Mouse (Mus musculus): ENCODE measurements around the gene Slc24a2. TPM values are rescaled to one million over a fixed set of nuclear protein-coding genes. Genes with fewer than 3 reads are reported as not detected.

Slc24a2 gene
- polyA plus RNA-seq (2016; fragmentation: Nextera tagmentation; extraction: Ambion mirVana): 1.7 and 1.9 TPM in 2 replicates

- no peaks in the 10 kb centered on the region for H3K36me3 ChIP-seq
- peak within 1 kb of the TSS; percentile 90 for H3K4me2 ChIP-seq (replicated peaks)
- H3K4me1 ChIP-seq: peaks cover 15% of the 10 kb centered on the region
- H3K27me3 ChIP-seq: peaks cover 19% of the 10 kb centered on the region; the same call in 1 of the 2 replicates
- ATAC-seq (ENCODE audit: low FRiP score, low read depth): peak; percentile 95
- H3K27ac ChIP-seq (replicated peaks): peak within 1 kb of the TSS; percentile 50
- peak within 1 kb of the TSS; percentile 57 for H3K4me3 ChIP-seq
- peak within 1 kb of the TSS; percentile 59 for H3K9ac ChIP-seq (replicated peaks)
- H3K9me3 ChIP-seq: no peaks in the 10 kb centered on the region
- WGBS: under 1% methylated on average over 47 of the region's 62 CpGs
Observed at GRCm38 (mm10) chr4:87229960-87230551, at the start of gene Slc24a2. Gene Slc24a2, minus strand, starts transcription at chr4:87230477.

DNA sequence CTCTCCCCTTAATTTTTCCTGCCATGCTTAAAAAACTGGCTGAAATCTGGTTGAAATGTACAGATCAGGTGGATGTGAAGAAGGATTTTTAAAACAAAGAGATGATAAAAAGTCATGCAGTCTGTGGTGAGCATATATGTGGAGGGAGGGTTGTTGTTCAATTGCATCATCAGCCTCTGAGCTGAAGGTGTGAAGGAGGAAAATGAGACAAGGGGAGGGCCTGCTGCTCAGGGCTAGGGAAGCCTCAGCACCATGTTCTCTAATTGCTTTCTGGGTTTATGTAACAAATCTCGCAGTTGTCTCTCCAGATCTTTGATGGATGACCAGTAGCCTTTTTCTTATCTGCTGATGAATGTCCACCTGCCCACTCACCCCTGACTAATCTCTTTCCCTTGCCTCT, 44.5 kb upstream of the Slc24a2 start:
- Histone ChIP-seq H3K4me3 (no peak overlapping the region), H3K9me3 (no peaks in the 10 kb centered on the region), H3K9ac (replicated peaks) (no peak overlapping the region), H3K27ac (replicated peaks) (no peak overlapping the region), H3K4me1 (no peaks in the 10 kb centered on the region), H3K4me2 (replicated peaks) (no peak overlapping the region), H3K27me3 (no peaks in the 10 kb centered on the region), H3K36me3 (no peaks in the 10 kb centered on the region)
- WGBS: 7% methylated on average over 1 of the region's 1 CpGs
- no peak for ATAC-seq (ENCODE audit: low FRiP score, low read depth)

DNA sequence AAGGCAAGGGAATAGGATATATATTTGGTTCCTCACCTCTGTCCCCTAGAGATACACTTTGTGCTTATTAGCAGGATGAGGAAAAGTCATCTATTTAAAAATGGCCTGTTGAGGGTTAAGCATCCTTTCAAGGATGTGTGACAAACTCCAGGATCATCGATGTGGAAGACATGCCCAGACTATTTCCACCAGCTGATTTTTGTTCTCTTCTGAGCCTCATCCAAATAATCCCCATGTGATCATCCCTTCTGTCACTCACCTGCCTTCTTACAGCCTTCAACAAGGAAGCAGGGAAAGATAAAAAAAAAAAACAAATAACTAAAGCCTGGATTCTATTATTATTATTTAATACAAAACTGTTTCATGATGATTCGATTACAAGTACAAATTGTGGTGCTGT, 44.0 kb upstream of the Slc24a2 start:
- 74% methylated on average over 2 of the region's 2 CpGs for WGBS
- no peak overlapping the region for H3K4me2 ChIP-seq (replicated peaks)
- ATAC-seq (ENCODE audit: low FRiP score, low read depth): no peak
- no peaks in the 10 kb centered on the region for H3K27me3 ChIP-seq
- H3K9ac ChIP-seq (replicated peaks): no peak overlapping the region
- no peak overlapping the region for H3K4me3 ChIP-seq
- no peaks in the 10 kb centered on the region for H3K4me1 ChIP-seq
- H3K9me3 ChIP-seq: no peaks in the 10 kb centered on the region
- H3K27ac ChIP-seq (replicated peaks): no peak overlapping the region
- no peaks in the 10 kb centered on the region for H3K36me3 ChIP-seq

DNA sequence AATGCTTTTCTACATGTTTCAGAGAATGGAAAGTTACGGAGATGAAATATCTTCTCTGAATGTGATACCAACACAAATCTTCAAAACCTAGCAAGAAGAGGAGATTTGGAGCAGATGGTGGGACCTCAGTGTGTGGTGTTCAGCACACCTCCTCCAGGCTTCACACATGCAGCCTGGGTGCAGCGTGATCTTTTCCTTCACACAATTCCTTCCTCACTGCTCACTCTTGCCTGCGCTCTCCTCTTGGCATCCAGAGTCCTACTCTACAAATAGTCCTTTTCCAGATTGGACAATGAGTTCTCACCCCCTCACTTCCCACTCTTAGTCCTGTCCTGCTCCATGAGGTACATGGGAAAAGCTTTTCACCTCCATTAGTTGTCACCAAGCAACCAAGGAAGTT, 43.2 kb upstream of the Slc24a2 start:
- WGBS: 94% methylated on average over 3 of the region's 3 CpGs
- Histone ChIP-seq H3K4me3 (no peak overlapping the region), H3K9ac (replicated peaks) (no peak overlapping the region), H3K27me3 (no peaks in the 10 kb centered on the region), H3K9me3 (no peaks in the 10 kb centered on the region), H3K4me2 (replicated peaks) (no peak overlapping the region), H3K36me3 (no peaks in the 10 kb centered on the region), H3K27ac (replicated peaks) (no peak overlapping the region), H3K4me1 (no peaks in the 10 kb centered on the region)
- no peak for ATAC-seq (ENCODE audit: low FRiP score, low read depth)

- 14% methylated on average over 14 of the region's 14 CpGs for WGBS
- Histone ChIP-seq H3K36me3 (no peaks in the 10 kb centered on the region), H3K27me3 (peaks cover 19% of the 10 kb centered on the region; the same call in 1 of the 2 replicates), H3K4me3 (peak overlapping the region; percentile 57), H3K4me1 (peaks cover 15% of the 10 kb centered on the region), H3K4me2 (replicated peaks) (peak overlapping the region; percentile 90), H3K9ac (replicated peaks) (peak overlapping the region; percentile 59), H3K27ac (replicated peaks) (peak overlapping the region; percentile 50; the same call in 1 of the 2 replicates), H3K9me3 (no peaks in the 10 kb centered on the region)
- peak; percentile 67 for ATAC-seq (ENCODE audit: low FRiP score, low read depth)
Observed at GRCm38 (mm10) chr4:87229224-87229959, 885 bp downstream of the Slc24a2 start.

DNA sequence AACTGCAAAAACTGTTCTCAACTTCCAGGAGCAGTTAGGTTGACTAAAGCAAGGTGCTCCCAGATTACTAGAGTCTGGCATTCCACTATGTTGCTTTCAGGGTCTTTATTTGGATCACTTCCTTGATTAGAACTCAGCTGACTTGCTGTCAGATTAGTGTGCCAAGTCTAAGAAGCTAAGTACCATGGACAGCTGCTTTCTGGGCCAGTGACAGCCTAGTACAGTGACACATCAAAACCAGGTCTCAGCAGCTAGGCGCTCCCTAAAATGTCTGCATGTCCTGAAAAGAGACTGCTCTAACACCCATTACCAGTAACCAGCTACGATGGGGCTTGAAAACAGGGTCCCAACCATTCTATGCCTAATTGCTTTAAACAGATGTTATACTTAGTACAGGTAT, 8.7 kb downstream of the Slc24a2 start:
- no peak overlapping the region for H3K9ac ChIP-seq (replicated peaks)
- no peak overlapping the region for H3K27ac ChIP-seq (replicated peaks)
- peaks cover 5% of the 10 kb centered on the region; the same call in 1 of the 2 replicates for H3K4me1 ChIP-seq
- no peaks in the 10 kb centered on the region for H3K27me3 ChIP-seq
- ATAC-seq (ENCODE audit: low FRiP score, low read depth): 0 out of 2 replicates have a peak, but pooled peaks have one; percentile 49
- H3K4me3 ChIP-seq: no peak overlapping the region
- WGBS: 61% methylated on average over 2 of the region's 2 CpGs
- no peaks in the 10 kb centered on the region for H3K9me3 ChIP-seq
- no peak overlapping the region for H3K4me2 ChIP-seq (replicated peaks)
- no peaks in the 10 kb centered on the region for H3K36me3 ChIP-seq

DNA sequence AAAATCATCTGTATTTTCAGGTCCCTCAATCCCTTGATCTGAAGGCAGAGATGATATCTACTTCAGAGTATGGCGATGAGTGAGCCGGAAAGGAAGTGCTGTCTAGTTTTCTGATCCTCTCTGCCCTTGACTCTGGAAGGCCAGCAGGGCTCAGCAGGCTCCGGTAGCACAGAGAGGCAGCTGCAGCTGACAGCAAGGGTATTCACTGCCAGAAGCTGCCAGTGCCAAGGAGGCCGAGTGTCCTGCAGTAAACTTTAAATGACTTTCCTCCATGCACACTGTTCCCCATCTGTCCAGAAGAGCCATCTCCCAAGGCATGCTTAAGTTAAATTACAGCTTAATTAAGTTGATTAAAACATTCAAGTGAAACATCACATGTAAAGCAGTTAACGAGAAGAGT, 12.1 kb downstream of the Slc24a2 start:
- ATAC-seq (ENCODE audit: low FRiP score, low read depth): no peak
- Histone ChIP-seq H3K9ac (replicated peaks) (no peak overlapping the region), H3K4me3 (no peak overlapping the region), H3K4me2 (replicated peaks) (no peak overlapping the region), H3K9me3 (no peaks in the 10 kb centered on the region), H3K36me3 (no peaks in the 10 kb centered on the region), H3K27ac (replicated peaks) (no peak overlapping the region), H3K4me1 (no peaks in the 10 kb centered on the region), H3K27me3 (no peaks in the 10 kb centered on the region)
- WGBS: 65% methylated on average over 5 of the region's 5 CpGs

GRCm38 (mm10) chr4:87211344-87211978, 18.8 kb downstream of the Slc24a2 start:
- 0 out of 2 replicates have a peak, but pooled peaks have one; percentile 27 for ATAC-seq (ENCODE audit: low FRiP score, low read depth)
- 73% methylated on average over 6 of the region's 6 CpGs for WGBS
- H3K4me2 ChIP-seq (replicated peaks): no peak overlapping the region
- 0 out of 2 replicates have a peak, but pooled peaks cover 9% of the 10 kb centered on the region for H3K4me1 ChIP-seq
- H3K9ac ChIP-seq (replicated peaks): no peak overlapping the region
- peak overlapping the region; percentile 42 for H3K27ac ChIP-seq (replicated peaks)
- no peaks in the 10 kb centered on the region for H3K27me3 ChIP-seq
- no peaks in the 10 kb centered on the region for H3K9me3 ChIP-seq
- H3K4me3 ChIP-seq: no peak overlapping the region
- H3K36me3 ChIP-seq: no peaks in the 10 kb centered on the region

DNA sequence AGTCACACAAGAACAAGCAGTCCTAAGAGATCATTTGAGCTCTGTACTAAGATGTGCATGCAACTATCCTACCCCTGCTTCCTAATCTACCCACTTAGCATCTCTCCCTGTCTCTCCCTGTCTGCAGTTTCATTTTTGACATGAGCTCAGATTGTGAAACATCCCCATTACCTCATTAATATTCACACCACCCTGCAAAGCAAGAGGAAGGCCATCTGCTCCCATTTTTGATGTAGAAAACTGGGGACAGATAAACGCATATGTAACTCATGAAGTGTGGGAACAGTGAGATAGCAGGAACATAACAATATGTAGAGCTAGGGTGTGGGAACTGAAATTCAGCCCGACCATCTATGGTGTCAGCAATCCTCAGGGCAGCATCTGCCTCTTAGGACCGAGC, 19.7 kb downstream of the Slc24a2 start:
- H3K36me3 ChIP-seq: no peaks in the 10 kb centered on the region
- H3K27me3 ChIP-seq: no peaks in the 10 kb centered on the region
- H3K4me1 ChIP-seq: 0 out of 2 replicates have a peak, but pooled peaks cover 9% of the 10 kb centered on the region
- no peak overlapping the region for H3K4me2 ChIP-seq (replicated peaks)
- H3K9me3 ChIP-seq: no peaks in the 10 kb centered on the region
- WGBS: 75% methylated on average over 3 of the region's 3 CpGs
- ATAC-seq (ENCODE audit: low FRiP score, low read depth): peak; percentile 60; the same call in 1 of the 2 replicates
- H3K4me3 ChIP-seq: no peak overlapping the region
- H3K27ac ChIP-seq (replicated peaks): peak overlapping the region; percentile 42
- H3K9ac ChIP-seq (replicated peaks): no peak overlapping the region

- Histone ChIP-seq H3K27ac (replicated peaks) (no peak overlapping the region), H3K9me3 (no peaks in the 10 kb centered on the region), H3K4me1 (no peaks in the 10 kb centered on the region), H3K4me2 (replicated peaks) (no peak overlapping the region), H3K27me3 (no peaks in the 10 kb centered on the region), H3K9ac (replicated peaks) (no peak overlapping the region), H3K36me3 (no peaks in the 10 kb centered on the region), H3K4me3 (no peak overlapping the region)
- 77% methylated on average over 2 of the region's 2 CpGs for WGBS
- ATAC-seq (ENCODE audit: low FRiP score, low read depth): no peak
Observed at GRCm38 (mm10) chr4:87202081-87202480, 28.2 kb downstream of the Slc24a2 start.

DNA sequence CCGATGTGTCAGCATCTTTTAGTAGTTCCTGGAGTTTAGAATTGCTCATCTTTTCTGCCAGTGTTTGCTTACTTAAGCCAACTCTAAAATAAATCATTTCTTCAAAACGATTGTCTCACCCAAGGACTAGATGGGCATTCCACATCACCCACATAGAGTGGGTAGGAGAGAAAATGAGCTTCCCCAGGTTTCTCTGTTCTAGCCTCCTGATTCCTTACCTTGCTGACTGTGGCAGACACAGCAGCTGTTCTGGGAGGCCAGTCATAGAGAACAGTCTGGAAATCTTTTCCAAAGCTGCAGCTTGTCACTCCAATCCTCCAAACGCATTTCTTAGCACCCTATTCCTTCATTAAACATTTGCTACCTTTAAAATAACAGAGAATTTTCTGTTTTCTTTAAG, 29.0 kb downstream of the Slc24a2 start:
- no peak for ATAC-seq (ENCODE audit: low FRiP score, low read depth)
- Histone ChIP-seq H3K27me3 (no peaks in the 10 kb centered on the region), H3K36me3 (no peaks in the 10 kb centered on the region), H3K4me2 (replicated peaks) (no peak overlapping the region), H3K27ac (replicated peaks) (no peak overlapping the region), H3K4me1 (no peaks in the 10 kb centered on the region), H3K4me3 (no peak overlapping the region), H3K9ac (replicated peaks) (no peak overlapping the region), H3K9me3 (no peaks in the 10 kb centered on the region)
- WGBS: 84% methylated on average over 3 of the region's 3 CpGs
